Mouse (Mus musculus) G1E (cell line): ENCODE data around the gene Hoxa9. TPM values are rescaled to one million over a fixed set of nuclear protein-coding genes. Genes with fewer than 3 reads are reported as not detected.

Experiments used
- ATAC-seq: 2 replicates; pipeline ENCODE4 v1.8.0; 2016; ENCODE audit warnings: mild to moderate bottlenecking; ENCODE audit not compliant: insufficient number of reproducible peaks, poor library complexity, low FRiP score, severe bottlenecking; ENCODE audit errors: extremely low read depth
- DNase-seq: peaks from one replicate; pipeline ENCODE4 v3.0.0; 2012; ENCODE audit warnings: low spot score
- H3K27me3 ChIP-seq: 2 replicates; pipeline ENCODE4 v1.6.1; 2012; ENCODE audit warnings: mild to moderate bottlenecking, low read length, inconsistent platforms; ENCODE audit not compliant: insufficient read depth
- H3K36me3 ChIP-seq: replicated peaks from 2 replicates; pipeline ENCODE3; 2012; ENCODE audit warnings: mild to moderate bottlenecking, inconsistent platforms
- H3K4me1 ChIP-seq: 2 replicates; pipeline ENCODE4 v1.6.1; 2012; ENCODE audit warnings: low read depth, low read length, inconsistent platforms, mixed read lengths; ENCODE audit not compliant: insufficient read depth
- H3K4me3 ChIP-seq: 2 replicates; pipeline ENCODE4 v1.5.1; 2012; ENCODE audit warnings: low read depth, mild to moderate bottlenecking, inconsistent platforms, low read length, moderate library complexity, mixed read lengths
- H3K9me3 ChIP-seq: replicated peaks from 2 replicates; pipeline ENCODE4 v1.6.1; 2012; ENCODE audit warnings: inconsistent platforms
- CTCF ChIP-seq: IDR thresholded peaks from 2 replicates; pipeline ENCODE4 v1.5.1; 2012; ENCODE audit warnings: low read depth, low read length, inconsistent platforms, mixed read lengths
- GATA1 ChIP-seq: IDR thresholded peaks from 2 replicates; pipeline ENCODE4 v1.6.1; 2012; ENCODE audit warnings: borderline replicate concordance, low read length, inconsistent platforms, mixed read lengths
- GATA2 ChIP-seq: IDR thresholded peaks from 2 replicates; pipeline ENCODE4 v1.6.1; 2012; ENCODE audit warnings: low read depth, low read length, inconsistent platforms, borderline replicate concordance
- POLR2AphosphoS5 ChIP-seq: IDR thresholded peaks from 2 replicates; pipeline ENCODE4 v1.6.1; 2012; ENCODE audit warnings: low read depth, low read length, inconsistent platforms; ENCODE audit not compliant: insufficient replicate concordance
- TAL1 ChIP-seq: conservative IDR thresholded peaks from 2 replicates; pipeline ENCODE4 v1.6.1; 2012; ENCODE audit warnings: low read depth, low read length, inconsistent platforms, mixed read lengths
- polyA plus RNA-seq: library from polyadenylated mRNA; stranded (reverse); fragments of >175 nt; gene quantifications from 2 replicates; pipeline ENCODE4 v1.2.3, GENCODE M21; 2012
- total RNA-seq, 2 experiments: library from RNA; stranded (forward) in 1 of 2; stranded (reverse) in 1 of 2; fragments of 200-1000 nt in 1 of 2; fragments of >200 nt in 1 of 2; fragmentation: Nextera tagmentation in 1 of 2; gene quantifications; 2 replicates each; pipeline ENCODE4 v1.2.3; 2014 to 2017

The Hoxa9 gene
- total and polyA plus RNA-seq, 3 experiments, result 0.05 TPM; not detected in 2

GRCm38 (mm10) chr6:52272766-52273655 is 42.1 kb upstream of the Hoxa9 start:
- no peaks in the 10 kb centered on the region for H3K36me3 ChIP-seq
- H3K4me1 ChIP-seq, result no peaks in the 10 kb centered on the region
- H3K9me3 ChIP-seq, result no peaks in the 10 kb centered on the region
- no peak overlapping the region for H3K4me3 ChIP-seq
- DNase-seq, result no peak
- TF ChIP-seq GATA2 (no peak), CTCF (no peak), POLR2AphosphoS5 (no peak), GATA1 (no peak), TAL1 (no peak)
- peaks cover 10% of the 10 kb centered on the region for H3K27me3 ChIP-seq
- ATAC-seq, result no peak

GRCm38 (mm10) chr6:52270494-52271480 is 39.9 kb upstream of the Hoxa9 start:
- Histone ChIP-seq H3K27me3 (peaks cover 17% of the 10 kb centered on the region), H3K9me3 (no peaks in the 10 kb centered on the region), H3K36me3 (no peaks in the 10 kb centered on the region), H3K4me3 (no peak overlapping the region), H3K4me1 (no peaks in the 10 kb centered on the region)
- no peak for ATAC-seq
- no peak for DNase-seq
- TF ChIP-seq TAL1 (no peak), GATA2 (no peak), GATA1 (no peak)

- H3K27me3 ChIP-seq, result peaks cover 30% of the 10 kb centered on the region
- H3K4me1 ChIP-seq, result no peaks in the 10 kb centered on the region
- ATAC-seq (no peak), DNase-seq (no peak)
- no peaks in the 10 kb centered on the region for H3K36me3 ChIP-seq
- no peak overlapping the region for H3K4me3 ChIP-seq
- TF ChIP-seq GATA1 (no peak), CTCF (no peak), TAL1 (no peak), POLR2AphosphoS5 (no peak), GATA2 (no peak)
- no peaks in the 10 kb centered on the region for H3K9me3 ChIP-seq
Observed at GRCm38 (mm10) chr6:52268756-52269155, 37.9 kb upstream of the Hoxa9 start.

- ATAC-seq (no peak), DNase-seq (no peak)
- TF ChIP-seq TAL1 (no peak), CTCF (no peak), GATA2 (no peak), GATA1 (no peak), POLR2AphosphoS5 (no peak)
- no peaks in the 10 kb centered on the region for H3K4me1 ChIP-seq
- H3K9me3 ChIP-seq, result no peaks in the 10 kb centered on the region
- peaks cover 30% of the 10 kb centered on the region for H3K27me3 ChIP-seq
- no peak overlapping the region for H3K4me3 ChIP-seq
- no peaks in the 10 kb centered on the region for H3K36me3 ChIP-seq
Observed at GRCm38 (mm10) chr6:52268341-52268740, 37.5 kb upstream of the Hoxa9 start.

- Histone ChIP-seq H3K4me1 (no peaks in the 10 kb centered on the region), H3K27me3 (peaks cover 35% of the 10 kb centered on the region), H3K36me3 (no peaks in the 10 kb centered on the region), H3K9me3 (no peaks in the 10 kb centered on the region), H3K4me3 (no peak overlapping the region)
- no peak for ATAC-seq
- DNase-seq, result no peak
- TF ChIP-seq GATA2, result no peak
- no peak for TF ChIP-seq GATA1
- TF ChIP-seq POLR2AphosphoS5, result no peak
- no peak for TF ChIP-seq CTCF
- TF ChIP-seq TAL1, result no peak
Observed at GRCm38 (mm10) chr6:52267691-52268090, 36.8 kb upstream of the Hoxa9 start.

- H3K9me3 ChIP-seq, result no peaks in the 10 kb centered on the region
- no peaks in the 10 kb centered on the region for H3K36me3 ChIP-seq
- H3K4me1 ChIP-seq, result no peaks in the 10 kb centered on the region
- peaks cover 35% of the 10 kb centered on the region for H3K27me3 ChIP-seq
- TF ChIP-seq GATA2 (no peak), CTCF (no peak), POLR2AphosphoS5 (no peak), GATA1 (no peak), TAL1 (no peak)
- DNase-seq (no peak), ATAC-seq (no peak)
- no peak overlapping the region for H3K4me3 ChIP-seq
Observed at GRCm38 (mm10) chr6:52267221-52267620, 36.3 kb upstream of the Hoxa9 start.
